Mouse (Mus musculus) midbrain, embryonic 13.5 days (tissue): ENCODE data around the gene Ptprcap. TPM values are rescaled to one million over a fixed set of nuclear protein-coding genes. Genes with fewer than 3 reads are reported as not detected.

Experiments used
- ATAC-seq: fragments of 200-750 bp; cut with Nextera tagmentation; 2 replicates; pipeline ENCODE4 v1.8.0; 2017; ENCODE audit warnings: mild to moderate bottlenecking, moderate TSS enrichment, moderate library complexity
- H3K27ac ChIP-seq: fragments of 300-500 bp; sonication (generic); 2 replicates; pipeline ENCODE4 v1.5.1; 2015; ENCODE audit warnings: inconsistent platforms, mild to moderate bottlenecking, moderate library complexity
- H3K27me3 ChIP-seq: fragments of 300-500 bp; sonication (generic); 2 replicates; pipeline ENCODE4 v1.6.1; 2015; ENCODE audit warnings: mild to moderate bottlenecking, inconsistent platforms
- H3K36me3 ChIP-seq: fragments of 300-500 bp; sonication (generic); 2 replicates; pipeline ENCODE4 v1.6.1; 2015; ENCODE audit warnings: mild to moderate bottlenecking, inconsistent platforms
- H3K4me1 ChIP-seq: fragments of 300-500 bp; sonication (generic); replicated peaks from 2 replicates; pipeline ENCODE4 v1.6.1; 2015; ENCODE audit warnings: inconsistent platforms
- H3K4me2 ChIP-seq: fragments of 300-500 bp; sonication (generic); replicated peaks from 2 replicates; pipeline ENCODE4 v1.6.1; 2015; ENCODE audit warnings: moderate library complexity, mild to moderate bottlenecking, inconsistent platforms
- H3K4me3 ChIP-seq: fragments of 300-500 bp; sonication (generic); replicated peaks from 2 replicates; pipeline ENCODE4 v1.5.1; 2015; ENCODE audit warnings: mild to moderate bottlenecking, inconsistent platforms
- H3K9ac ChIP-seq: fragments of 300-500 bp; sonication (generic); replicated peaks from 2 replicates; pipeline ENCODE4 v1.6.1; 2015; ENCODE audit warnings: mild to moderate bottlenecking, inconsistent platforms
- H3K9me3 ChIP-seq: fragments of 300-500 bp; sonication (generic); 2 replicates; pipeline ENCODE4 v1.6.1; 2016; ENCODE audit warnings: mild to moderate bottlenecking, inconsistent platforms
- WGBS: fragments of 180-500 bp; shearing (Covaris S2); methylation state at CpG from one replicate; pipeline ENCODE4 v1.1.7; 2015; 5-methylcytosine and 5-hydroxymethylcytosine counted together
- polyA plus RNA-seq: library from polyadenylated mRNA; unstranded; fragments of >200 nt; fragmentation: Nextera tagmentation; extraction: Ambion mirVana; gene quantifications from 2 replicates; pipeline ENCODE4 v1.2.1, GENCODE M21; 2015

Ptprcap gene
- polyA plus RNA-seq, 1 experiment from 2014 or later = 0.50 TPM

GRCm38 (mm10) chr19:4181892-4182291, 28.5 kb downstream of the Ptprcap start:
- 39% methylated on average over 3 of the region's 3 CpGs for WGBS
- peak overlapping the region; percentile 28; the same call in 1 of the 2 replicates for H3K9ac ChIP-seq
- no peak overlapping the region for H3K27ac ChIP-seq
- H3K27me3 ChIP-seq = 0 out of 2 replicates have a peak, but pooled peaks cover 2% of the 10 kb centered on the region
- ATAC-seq = no peak
- H3K4me1 ChIP-seq = peaks cover 9% of the 10 kb centered on the region
- no peaks in the 10 kb centered on the region for H3K9me3 ChIP-seq
- H3K4me2 ChIP-seq = no peak overlapping the region
- no peaks in the 10 kb centered on the region for H3K36me3 ChIP-seq
- H3K4me3 ChIP-seq = no peak overlapping the region

GRCm38 (mm10) chr19:4183689-4184088, 30.3 kb downstream of the Ptprcap start:
- H3K9me3 ChIP-seq = no peaks in the 10 kb centered on the region
- H3K9ac ChIP-seq = no peak overlapping the region
- ATAC-seq = no peak
- no peak overlapping the region for H3K4me2 ChIP-seq
- no peaks in the 10 kb centered on the region for H3K36me3 ChIP-seq
- peaks cover 9% of the 10 kb centered on the region for H3K4me1 ChIP-seq
- no peak overlapping the region for H3K4me3 ChIP-seq
- H3K27ac ChIP-seq = no peak overlapping the region
- WGBS = 63% methylated on average over 2 of the region's 2 CpGs
- H3K27me3 ChIP-seq = no peaks in the 10 kb centered on the region

- H3K4me1 ChIP-seq = peaks cover 9% of the 10 kb centered on the region
- ATAC-seq = no peak
- H3K36me3 ChIP-seq = no peaks in the 10 kb centered on the region
- H3K4me3 ChIP-seq = no peak overlapping the region
- no peaks in the 10 kb centered on the region for H3K9me3 ChIP-seq
- no peak overlapping the region for H3K9ac ChIP-seq
- no peaks in the 10 kb centered on the region for H3K27me3 ChIP-seq
- no peak overlapping the region for H3K27ac ChIP-seq
- no peak overlapping the region for H3K4me2 ChIP-seq
- WGBS = 65% methylated on average over 15 of the region's 15 CpGs
Measured at GRCm38 (mm10) chr19:4184976-4185975, 31.9 kb downstream of the Ptprcap start.

GRCm38 (mm10) chr19:4187303-4187702, 33.9 kb downstream of the Ptprcap start:
- H3K27me3 ChIP-seq = no peaks in the 10 kb centered on the region
- no peak overlapping the region for H3K27ac ChIP-seq
- no peaks in the 10 kb centered on the region for H3K36me3 ChIP-seq
- H3K9me3 ChIP-seq = no peaks in the 10 kb centered on the region
- peaks cover 2% of the 10 kb centered on the region; the same call in 1 of the 2 replicates for H3K4me1 ChIP-seq
- no peak overlapping the region for H3K4me2 ChIP-seq
- 83% methylated on average over 3 of the region's 3 CpGs for WGBS
- H3K4me3 ChIP-seq = no peak overlapping the region
- no peak for ATAC-seq
- H3K9ac ChIP-seq = no peak overlapping the region

- no peak overlapping the region for H3K4me2 ChIP-seq
- no peak overlapping the region for H3K4me3 ChIP-seq
- H3K27me3 ChIP-seq = no peaks in the 10 kb centered on the region
- 85% methylated on average over 12 of the region's 12 CpGs for WGBS
- peaks cover 9% of the 10 kb centered on the region for H3K36me3 ChIP-seq
- no peak for ATAC-seq
- no peak overlapping the region for H3K27ac ChIP-seq
- no peak overlapping the region for H3K9ac ChIP-seq
- peaks cover 19% of the 10 kb centered on the region for H3K4me1 ChIP-seq
- no peaks in the 10 kb centered on the region for H3K9me3 ChIP-seq
Measured at GRCm38 (mm10) chr19:4189051-4189620, 35.7 kb downstream of the Ptprcap start.

GRCm38 (mm10) chr19:4190831-4191334, 37.5 kb downstream of the Ptprcap start, which contains the start of gene Tbc1d10c:
Gene Tbc1d10c (minus strand): TSS chr19:4191284.
- H3K4me2 ChIP-seq = peak within 1 kb of the TSS; percentile 98
- no peaks in the 10 kb centered on the region for H3K27me3 ChIP-seq
- H3K9ac ChIP-seq = peak within 1 kb of the TSS; percentile 96
- 76% methylated on average over 4 of the region's 4 CpGs for WGBS
- H3K36me3 ChIP-seq = peaks cover 27% of the 10 kb centered on the region
- H3K4me3 ChIP-seq = peak within 1 kb of the TSS; percentile 97
- H3K27ac ChIP-seq = peak within 1 kb of the TSS; percentile 91
- peaks cover 20% of the 10 kb centered on the region for H3K4me1 ChIP-seq
- ATAC-seq = no peak
- no peaks in the 10 kb centered on the region for H3K9me3 ChIP-seq

GRCm38 (mm10) chr19:4191528-4192250, 38.3 kb downstream of the Ptprcap start, which contains the start of gene Ppp1ca:
Gene Ppp1ca (plus strand): TSS chr19:4192065.
- Histone ChIP-seq H3K36me3 (peaks cover 35% of the 10 kb centered on the region), H3K9me3 (no peaks in the 10 kb centered on the region), H3K9ac (peak within 1 kb of the TSS; percentile 96), H3K4me3 (peak within 1 kb of the TSS; percentile 97), H3K27ac (peak within 1 kb of the TSS; percentile 91), H3K4me1 (peaks cover 20% of the 10 kb centered on the region), H3K4me2 (peak within 1 kb of the TSS; percentile 98), H3K27me3 (no peaks in the 10 kb centered on the region)
- ATAC-seq = peak; percentile 93
- WGBS = 8% methylated on average over 46 of the region's 47 CpGs

GRCm38 (mm10) chr19:4192251-4192985, 39.0 kb downstream of the Ptprcap start:
- WGBS = under 1% methylated on average over 38 of the region's 52 CpGs
- H3K36me3 ChIP-seq = peaks cover 42% of the 10 kb centered on the region
- peak overlapping the region; percentile 98 for H3K4me2 ChIP-seq
- peak overlapping the region; percentile 97 for H3K4me3 ChIP-seq
- H3K27ac ChIP-seq = peak overlapping the region; percentile 91
- H3K9ac ChIP-seq = peak overlapping the region; percentile 96
- no peaks in the 10 kb centered on the region for H3K27me3 ChIP-seq
- ATAC-seq = peak; percentile 15
- no peaks in the 10 kb centered on the region for H3K9me3 ChIP-seq
- peaks cover 20% of the 10 kb centered on the region for H3K4me1 ChIP-seq

- Histone ChIP-seq H3K4me3 (peak overlapping the region; percentile 97), H3K36me3 (peaks cover 47% of the 10 kb centered on the region), H3K27ac (no peak overlapping the region), H3K4me1 (peaks cover 20% of the 10 kb centered on the region), H3K9me3 (no peaks in the 10 kb centered on the region), H3K27me3 (no peaks in the 10 kb centered on the region), H3K9ac (peak overlapping the region; percentile 96), H3K4me2 (peak overlapping the region; percentile 98)
- WGBS = 58% methylated on average over 6 of the region's 6 CpGs
- ATAC-seq = no peak
Measured at GRCm38 (mm10) chr19:4193129-4193528, 39.7 kb downstream of the Ptprcap start.

GRCm38 (mm10) chr19:4194021-4194724, 40.8 kb downstream of the Ptprcap start:
- 92% methylated on average over 8 of the region's 8 CpGs for WGBS
- H3K27ac ChIP-seq = no peak overlapping the region
- H3K4me1 ChIP-seq = peaks cover 20% of the 10 kb centered on the region
- no peaks in the 10 kb centered on the region for H3K9me3 ChIP-seq
- peaks cover 50% of the 10 kb centered on the region for H3K36me3 ChIP-seq
- no peak overlapping the region for H3K4me3 ChIP-seq
- no peak for ATAC-seq
- H3K9ac ChIP-seq = no peak overlapping the region
- 0 out of 2 replicates have a peak overlapping the region, but pooled peaks have one; percentile 98 for H3K4me2 ChIP-seq
- H3K27me3 ChIP-seq = no peaks in the 10 kb centered on the region
